Mouse (Mus musculus): ENCODE results near the gene Tbc1d13. TPM values are rescaled to one million over a fixed set of nuclear protein-coding genes. Genes with fewer than 3 reads are reported as not detected.

The Tbc1d13 gene
- 32.4 and 40.5 TPM in 2 replicates for polyA plus RNA-seq (2012)

GRCm38 (mm10) chr2:30133613-30134377 lies at the start of gene Tbc1d13:
Gene Tbc1d13, plus strand, starts transcription at chr2:30133746.

GRCm38 (mm10) chr2:30093471-30094207 lies 39.9 kb upstream of the Tbc1d13 start, which contains the start of gene Zdhhc12:
Gene Zdhhc12, minus strand, starts transcription at chr2:30093648.

GRCm38 (mm10) chr2:30124472-30125274 lies 8.9 kb upstream of the Tbc1d13 start, which contains the start of gene Zer1:
Gene Zer1, minus strand, starts transcription at chr2:30124585.

GRCm38 (mm10) chr2:30171371-30171996 lies 37.9 kb downstream of the Tbc1d13 start, which contains the start of gene Endog:
Gene Endog, plus strand, starts transcription at chr2:30171493.

GRCm38 (mm10) chr2:30177700-30178675 lies 44.4 kb downstream of the Tbc1d13 start, which contains the start of gene Spout1:
Gene Spout1, minus strand, starts transcription at chr2:30178459.

Other genes starting within 250 kb of the Tbc1d13 start
- 26.2 and 45.0 TPM in 2 replicates for gene Odf2, start 244.5 kb upstream of the Tbc1d13 start, polyA plus RNA-seq (2012)
- gene Gle1, start 198.3 kb upstream of the Tbc1d13 start, polyA plus RNA-seq (2012): 51.3 and 60.3 TPM in 2 replicates
- gene Sptan1, start 168.2 kb upstream of the Tbc1d13 start, polyA plus RNA-seq (2012): 49.7 and 55.9 TPM in 2 replicates
- 26.0 and 26.5 TPM in 2 replicates for gene Wdr34, start 84.9 kb upstream of the Tbc1d13 start, polyA plus RNA-seq (2012)
- 599 and 669 TPM in 2 replicates for gene Set, start 76.4 kb upstream of the Tbc1d13 start, polyA plus RNA-seq (2012)
- gene Pkn3, start 56.1 kb upstream of the Tbc1d13 start, polyA plus RNA-seq (2012): 35.4 and 39.2 TPM in 2 replicates
- gene Zdhhc12, start 40.1 kb upstream of the Tbc1d13 start, polyA plus RNA-seq (2012): 24.3 and 28.2 TPM in 2 replicates
- 17.4 and 20.6 TPM in 2 replicates for gene Zer1, start 9.2 kb upstream of the Tbc1d13 start, polyA plus RNA-seq (2012)
- gene Endog, start 37.7 kb downstream of the Tbc1d13 start, polyA plus RNA-seq (2012): 24.5 and 27.9 TPM in 2 replicates
- 52.5 and 60.2 TPM in 2 replicates for gene Spout1, start 44.7 kb downstream of the Tbc1d13 start, polyA plus RNA-seq (2012)
- gene Kyat1, start 72.1 kb downstream of the Tbc1d13 start, polyA plus RNA-seq (2012): 6.2 and 8.0 TPM in 2 replicates
- 6.2 and 9.9 TPM in 2 replicates for gene Lrrc8a, start 104.0 kb downstream of the Tbc1d13 start, polyA plus RNA-seq (2012)
- gene Gm28035, start 106.8 kb downstream of the Tbc1d13 start, polyA plus RNA-seq (2012): 4.3 TPM in 2 replicates
- gene Phyhd1, start 132.5 kb downstream of the Tbc1d13 start, polyA plus RNA-seq (2012): 0.49 TPM in 1 of 2 replicates, not detected in the other
- not detected in 2 replicates for gene Gm28038, start 147.3 kb downstream of the Tbc1d13 start, polyA plus RNA-seq (2012)
- gene Dolk, start 152.6 kb downstream of the Tbc1d13 start, polyA plus RNA-seq (2012): 5.8 and 7.0 TPM in 2 replicates
- gene Nup188, start 152.7 kb downstream of the Tbc1d13 start, polyA plus RNA-seq (2012): 70.1 and 71.7 TPM in 2 replicates
- 46.5 and 55.3 TPM in 2 replicates for gene Sh3glb2, start 225.6 kb downstream of the Tbc1d13 start, polyA plus RNA-seq (2012)
- gene Miga2, start 230.5 kb downstream of the Tbc1d13 start, polyA plus RNA-seq (2012): 9.4 and 12.4 TPM in 2 replicates

All from megakaryocyte-erythroid progenitor cell, adult 5 weeks (primary cell).